Mouse (Mus musculus): ENCODE measurements around the gene Rusc1. TPM values are rescaled to one million over a fixed set of nuclear protein-coding genes. Genes with fewer than 3 reads are reported as not detected.

The Rusc1 gene
- 10 to 100 TPM; 32.8 to 34.0 TPM for total RNA-seq (2023)

GRCm38 (mm10) chr3:89093175-89093574 is at the start of gene Rusc1:
Gene Rusc1 (minus strand): TSS chr3:89093311.

GRCm38 (mm10) chr3:89135958-89136357 is 42.8 kb upstream of the Rusc1 start, which contains the start of gene Pklr:
Gene Pklr (plus strand): TSS chr3:89136142.

GRCm38 (mm10) chr3:89101812-89102494 is 8.8 kb upstream of the Rusc1 start, which contains the start of gene Fdps:
Gene Fdps (minus strand): TSS chr3:89101959.

GRCm38 (mm10) chr3:89100811-89101210 is 7.7 kb upstream of the Rusc1 start, which contains the start of gene Gm43738:
Gene Gm43738 (minus strand): TSS chr3:89101099.

Other genes starting within 250 kb of the Rusc1 start
- gene Msto1, start 179.3 kb downstream of the Rusc1 start, total RNA-seq (2023) = 10 to 100 TPM; 10.2 to 12.4 TPM
- 10 to 100 TPM; 56.5 to 59.4 TPM for gene Ash1l, start 142.7 kb downstream of the Rusc1 start, total RNA-seq (2023)
- gene Dap3, start 142.1 kb downstream of the Rusc1 start, total RNA-seq (2023) = 10 to 100 TPM; 42.3 to 47.0 TPM
- gene Gm43738, start 7.8 kb upstream of the Rusc1 start, total RNA-seq (2023) = not detected
- 10 to 100 TPM; 34.8 to 48.9 TPM for gene Fdps, start 8.6 kb upstream of the Rusc1 start, total RNA-seq (2023)
- gene Pklr, start 42.8 kb upstream of the Rusc1 start, total RNA-seq (2023) = not detected
- under 1 TPM in 1 of 2 experiments, not detected in 1; 0.31 TPM for gene Hcn3, start 66.9 kb upstream of the Rusc1 start, total RNA-seq (2023)
- 10 to 100 TPM; 79.1 to 83.2 TPM for gene Clk2, start 71.5 kb upstream of the Rusc1 start, total RNA-seq (2023)
- gene Scamp3, start 84.2 kb upstream of the Rusc1 start, total RNA-seq (2023) = 10 to 100 TPM; 82.3 TPM
- gene Fam189b, start 89.8 kb upstream of the Rusc1 start, total RNA-seq (2023) = 10 to 100 TPM; 12.2 to 13.0 TPM
- 100 to 1,000 TPM; 109 to 114 TPM for gene Gba, start 109.6 kb upstream of the Rusc1 start, total RNA-seq (2023)
- gene Thbs3, start 121.9 kb upstream of the Rusc1 start, total RNA-seq (2023) = 1 to 10 TPM; 5.2 to 6.8 TPM
- gene Mtx1, start 133.8 kb upstream of the Rusc1 start, total RNA-seq (2023) = 10 to 100 TPM; 84.0 to 86.7 TPM
- gene Muc1, start 135.7 kb upstream of the Rusc1 start, total RNA-seq (2023) = not detected
- gene Krtcap2, start 152.7 kb upstream of the Rusc1 start, total RNA-seq (2023) = 100 to 1,000 TPM in 1 of 2 experiments, 10 to 100 TPM in 1; 82.1 to 104 TPM
- gene Trim46, start 153.0 kb upstream of the Rusc1 start, total RNA-seq (2023) = 1 to 10 TPM in 1 of 2 experiments, under 1 TPM in 1; 0.18 to 1.1 TPM
- 10 to 100 TPM; 65.3 to 74.1 TPM for gene Dpm3, start 166.0 kb upstream of the Rusc1 start, total RNA-seq (2023)
- gene Slc50a1, start 177.3 kb upstream of the Rusc1 start, total RNA-seq (2023) = 10 to 100 TPM; 49.4 to 58.0 TPM
- under 1 TPM in 1 of 2 experiments, not detected in 1; 0.55 TPM for gene Efna1, start 187.8 kb upstream of the Rusc1 start, total RNA-seq (2023)
- not detected for gene Efna3, start 229.7 kb upstream of the Rusc1 start, total RNA-seq (2023)
- gene Efna4, start 244.7 kb upstream of the Rusc1 start, total RNA-seq (2023) = not detected

All from monocyte, adult 59 days (primary cell).